Mouse (Mus musculus) E14TG2a.4 (cell line): Measurements from ENCODE around the gene Mlip.

Source experiments
- CTCF ChIP-seq: conservative IDR thresholded peaks from 2 replicates; pipeline ENCODE4 v1.5.1; 2014; ENCODE audit warnings: low read length
- POU5F1 ChIP-seq: IDR thresholded peaks from 2 replicates; pipeline ENCODE4 v1.6.1; 2014; ENCODE audit warnings: low read length, borderline replicate concordance

GRCm38 (mm10) chr9:77179486-77179885 is 173.3 kb downstream of the Mlip start:
- no peak for TF ChIP-seq CTCF
- no peak for TF ChIP-seq POU5F1
